Mouse (Mus musculus) intestine, postnatal 0 days (tissue): ENCODE results near the gene Olfr1121. TPM values are rescaled to one million over a fixed set of nuclear protein-coding genes. Genes with fewer than 3 reads are reported as not detected.

ENCODE experiments used
- ATAC-seq: fragments of 200-750 bp; cut with Nextera tagmentation; 2 replicates; pipeline ENCODE4 v1.8.0; 2017; ENCODE audit warnings: mild to moderate bottlenecking, moderate TSS enrichment, moderate library complexity
- H3K27ac ChIP-seq: fragments of 300-500 bp; sonication (generic); 2 replicates; pipeline ENCODE4 v1.5.1; 2014; ENCODE audit warnings: mild to moderate bottlenecking, low read depth, low read length, moderate library complexity
- H3K27me3 ChIP-seq: fragments of 300-500 bp; sonication (generic); replicated peaks from 2 replicates; pipeline ENCODE4 v1.6.1; 2014; ENCODE audit warnings: low read length, mixed read lengths; ENCODE audit not compliant: control insufficient read depth, insufficient read depth
- H3K36me3 ChIP-seq: fragments of 300-500 bp; sonication (generic); 2 replicates; pipeline ENCODE4 v1.6.1; 2014; ENCODE audit warnings: mild to moderate bottlenecking, moderate library complexity; ENCODE audit not compliant: control insufficient read depth, insufficient read depth
- H3K4me1 ChIP-seq: fragments of 300-500 bp; sonication (generic); replicated peaks from 2 replicates; pipeline ENCODE4 v1.6.1; 2014; ENCODE audit warnings: antibody characterized with exemption, low read length, mixed read lengths; ENCODE audit not compliant: control insufficient read depth, insufficient read depth
- H3K4me2 ChIP-seq: fragments of 300-500 bp; sonication (generic); replicated peaks from 2 replicates; pipeline ENCODE4 v1.6.1; 2014; ENCODE audit warnings: low read depth, mild to moderate bottlenecking, moderate library complexity
- H3K4me3 ChIP-seq: fragments of 300-500 bp; sonication (generic); 2 replicates; pipeline ENCODE4 v1.5.1; 2014; ENCODE audit warnings: low read depth, low read length
- H3K9ac ChIP-seq: fragments of 300-500 bp; sonication (generic); 2 replicates; pipeline ENCODE4 v1.6.1; 2014; ENCODE audit warnings: mild to moderate bottlenecking, low read depth, low read length
- H3K9me3 ChIP-seq: fragments of 300-500 bp; sonication (generic); 2 replicates; pipeline ENCODE4 v1.6.1; 2016; ENCODE audit warnings: mixed run types; ENCODE audit not compliant: control insufficient read depth
- CTCF ChIP-seq: sonication (generic); IDR thresholded peaks from 2 replicates; pipeline ENCODE4 v1.5.1; 2016; ENCODE audit warnings: low read depth, mild to moderate bottlenecking, control low read depth, antibody characterized with exemption, moderate library complexity
- WGBS: fragments of 180-500 bp; shearing (Covaris S2); extraction: QIAGEN DNeasy Blood & Tissue Kit; methylation state at CpG from one replicate; pipeline ENCODE4 v1.1.7; 2014; 5-methylcytosine and 5-hydroxymethylcytosine counted together
- polyA plus RNA-seq: library from polyadenylated mRNA; unstranded; fragments of >200 nt; fragmentation: Nextera tagmentation; extraction: Ambion mirVana; gene quantifications from 2 replicates; pipeline ENCODE4 v1.2.1, GENCODE M21; 2015

The Olfr1121 gene
- polyA plus RNA-seq, 1 experiment from 2014 or later, result not detected

DNA sequence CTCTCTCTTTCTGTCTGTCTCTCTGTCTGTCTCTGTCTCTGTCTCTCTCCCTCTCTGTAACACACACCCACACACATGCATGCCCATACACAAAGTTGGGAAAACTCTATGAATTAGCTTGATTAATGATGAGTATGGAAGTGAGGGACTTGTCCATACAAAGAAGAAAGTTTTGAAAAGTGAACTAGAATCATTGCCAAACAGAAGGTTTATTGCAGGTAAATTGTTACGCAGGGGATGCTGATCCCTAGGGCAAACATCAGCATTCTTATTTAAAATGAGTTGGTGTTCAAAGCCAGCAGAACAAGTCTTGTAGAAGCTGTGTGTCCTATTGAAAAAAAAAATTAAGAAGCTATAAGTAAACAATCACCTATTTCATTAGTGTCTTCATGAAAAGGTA is 46.6 kb downstream of the Olfr1121 start, which contains the start of gene Olfr1123:
Gene Olfr1123, plus strand, starts transcription at position 301 of the 400 bp plus-strand sequence.
- H3K27ac ChIP-seq, result no peak within 1 kb of the TSS
- no peaks in the 10 kb centered on the region for H3K36me3 ChIP-seq
- no peak within 1 kb of the TSS for H3K4me2 ChIP-seq
- H3K9ac ChIP-seq, result no peak within 1 kb of the TSS
- no peaks in the 10 kb centered on the region for H3K9me3 ChIP-seq
- H3K4me1 ChIP-seq, result no peaks in the 10 kb centered on the region
- ATAC-seq, result no peak
- WGBS, result 76% methylated on average over 1 of the region's 1 CpGs
- H3K27me3 ChIP-seq, result no peaks in the 10 kb centered on the region
- H3K4me3 ChIP-seq, result no peak within 1 kb of the TSS
- no peak for TF ChIP-seq CTCF

Other genes with a start within 250 kb of the Olfr1121 start
- not detected in 2 replicates for gene Olfr1110, start 229.6 kb upstream of the Olfr1121 start, polyA plus RNA-seq
- not detected in 2 replicates for gene Olfr1111, start 217.3 kb upstream of the Olfr1121 start, polyA plus RNA-seq
- not detected in 2 replicates for gene Olfr1112, start 182.1 kb upstream of the Olfr1121 start, polyA plus RNA-seq
- gene Olfr1113, start 160.9 kb upstream of the Olfr1121 start, polyA plus RNA-seq, result not detected in 2 replicates
- not detected in 2 replicates for gene Olfr1115, start 121.9 kb upstream of the Olfr1121 start, polyA plus RNA-seq
- gene Olfr1116, start 102.4 kb upstream of the Olfr1121 start, polyA plus RNA-seq, result not detected in 2 replicates
- not detected in 2 replicates for gene Olfr1118, start 62.3 kb upstream of the Olfr1121 start, polyA plus RNA-seq
- gene Olfr1120, start 15.1 kb upstream of the Olfr1121 start, polyA plus RNA-seq, result not detected in 2 replicates
- not detected in 2 replicates for gene Olfr1122, start 16.0 kb downstream of the Olfr1121 start, polyA plus RNA-seq
- not detected in 2 replicates for gene Olfr1123, start 46.7 kb downstream of the Olfr1121 start, polyA plus RNA-seq
- gene Olfr1124, start 60.4 kb downstream of the Olfr1121 start, polyA plus RNA-seq, result not detected in 2 replicates
- not detected in 2 replicates for gene Olfr1126, start 84.1 kb downstream of the Olfr1121 start, polyA plus RNA-seq
- gene Pramel7, start 127.2 kb downstream of the Olfr1121 start, polyA plus RNA-seq, result not detected in 2 replicates
- gene Pramel6, start 136.7 kb downstream of the Olfr1121 start, polyA plus RNA-seq, result not detected in 2 replicates
- gene Olfr153, start 161.9 kb downstream of the Olfr1121 start, polyA plus RNA-seq, result not detected in 2 replicates
- not detected in 2 replicates for gene Olfr1128, start 175.6 kb downstream of the Olfr1121 start, polyA plus RNA-seq
- not detected in 2 replicates for gene Olfr1129, start 204.0 kb downstream of the Olfr1121 start, polyA plus RNA-seq
- not detected in 2 replicates for gene Olfr1130, start 236.3 kb downstream of the Olfr1121 start, polyA plus RNA-seq